Mouse (Mus musculus) brain, embryonic 18.5 days (tissue): Measurements from ENCODE around the gene 4931414P19Rik.

Source experiments
- DNase-seq: peaks from one replicate; pipeline ENCODE4 v3.0.0-alpha.2; 2012; ENCODE audit warnings: low read depth, low spot score

4931414P19Rik gene

DNA sequence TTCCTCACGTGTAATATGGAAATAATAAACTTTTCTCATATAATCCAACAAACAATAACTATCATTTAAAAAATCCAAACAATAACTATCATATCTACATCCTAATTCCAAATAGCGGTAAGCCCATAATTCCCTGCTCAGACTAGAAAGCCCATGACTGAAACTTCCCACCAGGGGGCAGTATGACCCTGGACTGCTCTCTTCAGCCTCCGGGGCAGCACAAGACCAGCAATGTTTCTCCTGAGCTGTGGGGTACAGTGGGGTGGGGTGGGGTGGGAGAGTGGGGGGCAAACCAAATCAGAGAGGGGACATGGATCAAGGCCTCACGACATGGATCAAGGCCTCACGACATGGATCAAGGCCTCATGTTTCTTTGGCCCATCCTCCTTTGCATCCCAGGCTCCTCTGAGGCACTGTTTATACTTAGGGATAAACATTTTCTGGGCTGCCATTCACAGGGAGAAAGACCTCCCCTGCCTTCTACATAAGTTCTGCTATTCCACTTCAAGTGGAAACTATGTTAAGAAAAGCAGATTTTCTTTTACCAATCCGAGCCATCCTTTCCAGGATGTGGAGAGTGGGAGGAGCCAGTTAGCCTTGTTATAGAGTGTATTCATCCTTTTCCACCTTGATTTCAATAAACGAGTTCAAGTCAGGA is 22.0 kb downstream of the 4931414P19Rik start:
- no peak for DNase-seq

DNA sequence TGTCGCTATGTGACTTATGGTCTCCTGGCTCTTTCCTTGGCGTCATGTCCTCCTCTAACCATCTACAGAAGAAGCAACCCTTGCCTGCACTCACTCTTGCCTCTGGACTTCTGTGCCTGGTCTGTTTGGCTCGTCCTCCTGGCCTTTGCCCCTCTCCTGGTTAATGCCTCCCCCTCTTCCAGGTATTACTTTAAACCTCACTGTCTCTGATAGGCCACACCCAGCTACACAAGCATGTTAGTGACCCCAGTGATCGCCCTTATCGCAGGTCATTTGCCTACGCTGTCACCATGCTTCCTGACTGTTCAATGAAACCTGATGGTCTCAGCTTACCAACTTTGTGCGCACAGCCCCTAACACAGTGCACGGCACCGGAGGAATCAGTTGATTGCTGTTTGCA is 23.3 kb downstream of the 4931414P19Rik start:
- DNase-seq: no peak

DNA sequence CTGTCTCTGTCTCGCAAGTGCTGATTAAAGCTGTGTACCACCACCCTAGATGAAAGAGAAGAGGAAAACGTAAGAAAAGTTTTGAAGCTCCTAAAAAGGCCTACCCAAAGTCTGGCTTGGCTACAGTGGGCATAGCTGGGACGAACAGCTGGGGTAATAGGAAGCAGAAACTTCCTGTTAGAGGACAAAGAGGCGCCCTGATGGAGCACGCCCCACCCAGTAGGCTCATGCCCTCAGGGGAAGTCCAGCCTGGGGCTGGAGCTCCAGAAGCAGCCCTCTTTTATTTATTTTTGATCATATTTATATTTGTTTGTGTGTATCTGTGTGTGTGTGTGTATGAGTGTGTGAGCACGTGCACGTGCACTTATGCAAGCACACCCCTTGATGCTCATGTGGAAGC is 26.2 kb downstream of the 4931414P19Rik start:
- no peak for DNase-seq

GRCm38 (mm10) chr14:54578063-54578462 is 27.7 kb downstream of the 4931414P19Rik start:
- no peak for DNase-seq

- peak; percentile 55 for DNase-seq
Observed at GRCm38 (mm10) chr14:54577089-54577982, 28.5 kb downstream of the 4931414P19Rik start, which contains the start of gene Ajuba. Ajuba (minus strand) TSS chr14:54577558.

DNA sequence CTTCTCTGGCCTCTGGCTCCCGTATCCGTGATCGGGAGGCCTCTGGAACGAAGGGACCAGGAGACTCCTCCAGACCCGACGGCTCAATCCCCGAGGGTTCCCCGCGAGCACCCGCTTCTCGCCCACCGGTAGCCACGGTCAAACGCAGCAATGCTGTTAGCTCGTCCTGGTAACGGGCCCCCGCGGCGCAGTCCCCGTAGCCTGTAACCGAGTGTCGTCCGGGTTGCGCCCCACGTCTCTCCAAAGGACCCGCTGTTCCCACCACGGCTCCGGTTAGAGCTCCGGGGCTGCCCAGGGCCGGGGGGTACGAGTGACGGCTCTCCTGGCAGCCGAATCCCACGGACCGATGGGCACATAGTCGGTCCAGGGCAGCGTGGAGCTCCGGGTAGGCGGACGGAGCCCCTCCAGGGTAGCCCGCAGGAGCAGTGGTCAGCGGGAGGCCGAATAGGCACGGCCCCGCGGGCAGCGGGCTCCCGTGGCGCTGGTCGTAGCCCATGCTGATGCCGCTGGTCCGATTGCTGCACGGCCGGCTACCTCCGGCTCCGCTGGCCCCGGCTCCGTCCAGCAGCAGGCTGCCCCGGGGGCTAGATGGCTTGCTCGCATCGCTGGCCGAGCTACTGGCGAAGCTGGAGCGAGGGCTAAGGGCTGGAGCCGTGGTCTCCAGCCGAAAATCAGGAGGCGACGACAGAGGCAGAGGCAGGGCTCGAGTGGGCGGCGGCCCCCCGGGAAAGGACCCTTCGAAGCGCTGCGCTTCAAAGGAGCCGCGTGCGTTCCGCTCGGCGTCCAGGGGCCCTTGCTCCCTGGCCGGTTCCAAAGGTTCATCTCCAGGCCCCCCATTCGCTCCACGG is 29.3 kb downstream of the 4931414P19Rik start:
- DNase-seq: no peak

DNA sequence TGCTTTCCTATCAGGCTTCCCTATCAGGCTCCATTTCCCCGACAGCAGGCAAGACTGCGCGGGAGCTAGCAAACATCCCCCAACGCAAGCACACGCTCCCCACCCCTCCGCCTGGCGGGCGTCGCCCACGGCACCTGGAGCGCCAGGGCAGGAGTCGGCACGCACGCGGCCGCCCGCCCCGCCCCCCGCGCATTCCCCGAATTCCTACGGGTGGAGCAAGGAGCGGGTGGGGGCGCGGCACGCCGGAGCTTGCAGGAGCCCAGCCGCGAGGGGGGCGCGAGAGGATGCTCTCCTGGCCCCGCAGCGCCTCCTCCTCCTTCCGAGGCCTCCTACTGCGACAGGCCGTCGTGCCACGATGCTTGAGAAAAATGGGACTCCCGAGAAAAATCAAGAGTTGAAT is 30.2 kb downstream of the 4931414P19Rik start:
- DNase-seq: no peak

- DNase-seq: no peak
Observed at GRCm38 (mm10) chr14:54575031-54575430, 30.8 kb downstream of the 4931414P19Rik start.

- no peak for DNase-seq
Observed at GRCm38 (mm10) chr14:54574253-54574652, 31.5 kb downstream of the 4931414P19Rik start.

- no peak for DNase-seq
Observed at GRCm38 (mm10) chr14:54572790-54573736, 32.7 kb downstream of the 4931414P19Rik start.

DNA sequence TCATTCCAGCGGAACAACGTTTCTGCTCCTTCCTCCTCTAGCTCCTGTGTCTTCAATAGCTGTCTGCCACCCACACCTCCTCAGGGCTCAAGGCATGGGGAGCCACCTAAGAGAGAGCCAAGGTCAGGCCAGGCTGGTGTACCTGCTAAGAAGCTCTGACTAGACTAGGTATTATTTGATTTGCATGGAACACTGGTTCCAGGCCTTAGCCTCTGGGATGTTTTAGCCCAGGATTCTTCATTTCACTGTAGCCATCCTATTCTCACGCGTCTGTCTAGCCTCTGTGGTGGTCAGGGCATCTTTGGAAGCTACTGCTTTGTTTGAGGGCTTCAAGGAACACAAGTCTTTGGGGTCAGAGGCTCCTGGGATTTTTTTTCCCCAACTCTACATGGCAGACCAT is 33.7 kb downstream of the 4931414P19Rik start:
- DNase-seq: no peak

GRCm38 (mm10) chr14:54569451-54570392 is 36.1 kb downstream of the 4931414P19Rik start:
- DNase-seq: no peak

DNA sequence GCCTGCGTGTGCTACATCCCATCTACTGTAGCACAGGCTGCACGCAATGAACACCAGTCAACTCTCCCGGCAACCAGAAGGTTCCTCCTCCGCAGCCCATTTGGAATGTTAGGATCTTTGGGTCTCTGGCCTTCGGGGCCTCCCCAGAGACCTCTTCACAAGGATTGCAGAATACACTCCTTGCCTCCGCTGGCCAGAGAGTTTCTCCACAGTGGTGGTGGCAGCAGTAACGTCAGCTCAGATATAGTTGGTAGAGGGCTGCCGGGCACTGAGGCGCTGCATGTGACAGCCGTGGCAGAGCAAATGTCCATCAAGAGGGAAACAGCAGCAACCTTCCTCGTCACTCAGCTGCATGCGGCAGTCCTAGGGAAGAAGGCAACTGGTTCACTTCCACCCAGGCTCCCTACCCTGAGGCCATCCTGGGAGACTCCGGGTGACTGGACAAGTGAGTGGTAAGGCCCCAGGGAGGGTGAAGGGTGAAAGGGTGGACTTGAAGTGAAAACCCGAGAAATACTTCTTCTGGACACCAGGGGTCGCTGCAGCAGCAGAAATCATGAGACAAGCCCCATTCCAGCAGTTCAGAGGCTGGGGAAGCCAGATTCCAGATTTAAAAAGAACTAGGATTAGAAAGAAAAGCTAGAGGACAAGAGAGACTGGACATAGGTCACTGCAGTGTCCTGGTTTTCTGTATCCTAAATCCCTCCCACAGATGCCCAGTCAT is 36.9 kb downstream of the 4931414P19Rik start:
- no peak for DNase-seq

GRCm38 (mm10) chr14:54560527-54561242 is 45.1 kb downstream of the 4931414P19Rik start:
- no peak for DNase-seq

- no peak for DNase-seq
Observed at GRCm38 (mm10) chr14:54557330-54557729, 48.5 kb downstream of the 4931414P19Rik start.

- peak; percentile 46 for DNase-seq
Observed at GRCm38 (mm10) chr14:54553975-54554769, 51.6 kb downstream of the 4931414P19Rik start, which contains the start of gene Haus4. Haus4 (minus strand) TSS chr14:54554616.

- DNase-seq: no peak
Observed at GRCm38 (mm10) chr14:54553454-54553974, 52.3 kb downstream of the 4931414P19Rik start.
